Mouse (Mus musculus): ENCODE data around the gene Ldah. TPM values are rescaled to one million over a fixed set of nuclear protein-coding genes. Genes with fewer than 3 reads are reported as not detected.

Gene Ldah
- polyA plus RNA-seq, 1 experiment from 2014 or later, result 70.4 TPM

Other genes with a start within 250 kb of the Ldah start
- gene Apob, start 230.5 kb upstream of the Ldah start, polyA plus RNA-seq (2014; fragmentation: Nextera tagmentation; extraction: Ambion mirVana), result not detected in 2 replicates
- gene Gdf7, start 93.8 kb downstream of the Ldah start, polyA plus RNA-seq (2014; fragmentation: Nextera tagmentation; extraction: Ambion mirVana), result 0.25 TPM in 1 of 2 replicates, not detected in the other
- gene Hs1bp3, start 105.3 kb downstream of the Ldah start, polyA plus RNA-seq (2014; fragmentation: Nextera tagmentation; extraction: Ambion mirVana), result 6.7 and 7.0 TPM in 2 replicates

Measured in midbrain, embryonic 14.5 days (tissue).